Mouse (Mus musculus): ENCODE data around the gene Ttll10. TPM values are rescaled to one million over a fixed set of nuclear protein-coding genes. Genes with fewer than 3 reads are reported as not detected.

Ttll10 gene
- 0.61 TPM for polyA plus RNA-seq (2014; fragmentation: Illumina TruSeq; extraction: RNeasy Lipid Tissue Mini Kit (QIAGEN cat#74804); ENCODE audit: low read depth, low replicate concordance)

GRCm38 (mm10) chr4:156059261-156059660 lies at the start of gene Ttll10:
Gene Ttll10 (minus strand): TSS chr4:156059414.

DNA sequence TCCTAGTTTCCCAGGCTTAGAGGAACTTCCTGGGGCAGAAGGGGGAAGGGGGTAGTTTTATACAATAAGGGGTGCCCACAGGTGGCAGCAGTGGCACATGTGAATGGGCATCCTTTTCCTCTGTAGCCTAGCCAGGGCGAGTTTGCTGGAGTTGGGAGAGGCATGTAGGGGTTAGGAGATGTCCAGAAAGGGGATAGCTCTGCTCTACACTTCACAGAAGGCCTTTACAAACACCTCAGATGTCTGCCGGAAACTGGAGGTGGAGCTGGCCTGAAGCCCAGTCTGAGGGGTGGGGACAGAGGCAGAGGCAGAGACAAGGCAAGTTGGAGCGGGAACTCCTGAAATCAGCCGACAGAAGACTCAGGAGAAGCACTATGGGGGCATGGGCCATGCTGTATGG lies 33.2 kb downstream of the Ttll10 start, which contains the start of gene Tnfrsf18:
Gene Tnfrsf18, plus strand, starts transcription at position 152 of the 400 bp plus-strand sequence.

DNA sequence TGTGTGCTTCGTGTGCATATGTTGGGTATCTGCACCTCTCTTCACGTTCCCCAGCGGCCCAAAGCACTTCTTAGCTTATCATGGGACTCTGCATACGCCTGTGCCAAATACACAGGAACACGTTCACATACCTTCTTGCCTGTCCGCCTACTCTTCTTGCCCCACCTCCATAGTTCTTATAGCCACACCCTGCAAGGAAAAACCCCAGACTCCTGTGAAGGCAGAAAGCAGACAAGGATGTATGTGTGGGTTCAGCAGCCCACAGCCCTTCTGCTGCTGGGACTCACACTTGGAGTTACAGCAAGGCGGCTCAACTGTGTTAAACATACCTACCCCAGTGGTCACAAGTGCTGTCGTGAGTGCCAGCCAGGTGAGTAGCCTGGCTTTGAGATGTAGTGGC lies 45.6 kb downstream of the Ttll10 start, which contains the start of gene Tnfrsf4:
Gene Tnfrsf4, plus strand, starts transcription at position 207 of the 400 bp plus-strand sequence.

DNA sequence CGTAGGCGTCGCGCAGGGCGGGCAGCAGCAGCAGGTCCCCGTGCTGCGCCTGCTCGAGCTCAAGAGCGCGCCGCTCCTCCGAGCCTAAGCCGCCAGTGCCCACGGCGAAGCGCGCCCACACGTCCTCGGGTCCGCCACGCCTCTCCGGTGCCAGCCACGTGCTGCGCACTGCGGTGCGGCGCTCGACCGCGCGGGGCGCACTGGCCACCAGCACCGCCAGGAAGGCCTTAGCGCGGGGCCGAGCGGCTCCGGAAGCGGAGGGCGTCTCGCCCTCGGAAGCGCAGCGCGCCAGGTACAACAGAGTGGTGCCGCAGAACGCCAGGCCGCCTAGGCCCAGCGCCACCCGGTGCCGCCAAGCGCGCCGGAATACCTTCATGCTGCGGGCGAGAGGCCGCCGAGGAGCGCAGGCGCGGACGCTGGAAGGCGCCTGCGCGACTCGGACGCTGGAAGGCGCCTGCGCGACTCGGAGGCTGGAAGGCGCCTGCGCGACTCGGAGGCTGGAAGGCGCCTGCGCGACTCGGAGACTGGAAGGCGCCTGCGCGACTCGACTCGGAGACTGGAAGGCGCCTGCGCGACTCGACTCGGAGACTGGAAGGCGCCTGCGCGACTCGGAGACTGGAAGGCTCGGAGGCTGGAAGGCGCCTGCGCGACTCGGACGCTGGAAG lies 66.8 kb downstream of the Ttll10 start, which contains the start of the genes B3galt6 and Sdf4:
Gene B3galt6, minus strand, starts transcription at position 409 of the 665 bp plus-strand sequence.
Gene Sdf4, plus strand, starts transcription at position 632 of the 665 bp plus-strand sequence.

Other genes starting within 250 kb of the Ttll10 start
- gene Ccnl2, start 246.9 kb downstream of the Ttll10 start, polyA plus RNA-seq (2014; fragmentation: Illumina TruSeq; extraction: RNeasy Lipid Tissue Mini Kit (QIAGEN cat#74804); ENCODE audit: low read depth, low replicate concordance): 37.9 TPM
- gene Aurkaip1, start 228.1 kb downstream of the Ttll10 start, polyA plus RNA-seq (2014; fragmentation: Illumina TruSeq; extraction: RNeasy Lipid Tissue Mini Kit (QIAGEN cat#74804); ENCODE audit: low read depth, low replicate concordance): 6.3 TPM
- 43.1 TPM for gene Mxra8, start 219.7 kb downstream of the Ttll10 start, polyA plus RNA-seq (2014; fragmentation: Illumina TruSeq; extraction: RNeasy Lipid Tissue Mini Kit (QIAGEN cat#74804); ENCODE audit: low read depth, low replicate concordance)
- gene Dvl1, start 212.0 kb downstream of the Ttll10 start, polyA plus RNA-seq (2014; fragmentation: Illumina TruSeq; extraction: RNeasy Lipid Tissue Mini Kit (QIAGEN cat#74804); ENCODE audit: low read depth, low replicate concordance): 3.0 TPM
- gene Tas1r3, start 196.1 kb downstream of the Ttll10 start, polyA plus RNA-seq (2014; fragmentation: Illumina TruSeq; extraction: RNeasy Lipid Tissue Mini Kit (QIAGEN cat#74804); ENCODE audit: low read depth, low replicate concordance): not detected
- gene Cptp, start 190.0 kb downstream of the Ttll10 start, polyA plus RNA-seq (2014; fragmentation: Illumina TruSeq; extraction: RNeasy Lipid Tissue Mini Kit (QIAGEN cat#74804); ENCODE audit: low read depth, low replicate concordance): 6.4 TPM
- gene Ints11, start 189.9 kb downstream of the Ttll10 start, polyA plus RNA-seq (2014; fragmentation: Illumina TruSeq; extraction: RNeasy Lipid Tissue Mini Kit (QIAGEN cat#74804); ENCODE audit: low read depth, low replicate concordance): 1.9 TPM
- 1.4 TPM for gene Pusl1, start 167.6 kb downstream of the Ttll10 start, polyA plus RNA-seq (2014; fragmentation: Illumina TruSeq; extraction: RNeasy Lipid Tissue Mini Kit (QIAGEN cat#74804); ENCODE audit: low read depth, low replicate concordance)
- 0.97 TPM for gene Acap3, start 167.6 kb downstream of the Ttll10 start, polyA plus RNA-seq (2014; fragmentation: Illumina TruSeq; extraction: RNeasy Lipid Tissue Mini Kit (QIAGEN cat#74804); ENCODE audit: low read depth, low replicate concordance)
- 50.5 TPM for gene Ube2j2, start 115.6 kb downstream of the Ttll10 start, polyA plus RNA-seq (2014; fragmentation: Illumina TruSeq; extraction: RNeasy Lipid Tissue Mini Kit (QIAGEN cat#74804); ENCODE audit: low read depth, low replicate concordance)
- gene C1qtnf12, start 97.1 kb downstream of the Ttll10 start, polyA plus RNA-seq (2014; fragmentation: Illumina TruSeq; extraction: RNeasy Lipid Tissue Mini Kit (QIAGEN cat#74804); ENCODE audit: low read depth, low replicate concordance): 28.0 TPM
- 5.6 TPM for gene B3galt6, start 66.8 kb downstream of the Ttll10 start, polyA plus RNA-seq (2014; fragmentation: Illumina TruSeq; extraction: RNeasy Lipid Tissue Mini Kit (QIAGEN cat#74804); ENCODE audit: low read depth, low replicate concordance)
- gene Sdf4, start 66.5 kb downstream of the Ttll10 start, polyA plus RNA-seq (2014; fragmentation: Illumina TruSeq; extraction: RNeasy Lipid Tissue Mini Kit (QIAGEN cat#74804); ENCODE audit: low read depth, low replicate concordance): 121 TPM
- gene Tnfrsf4, start 45.6 kb downstream of the Ttll10 start, polyA plus RNA-seq (2014; fragmentation: Illumina TruSeq; extraction: RNeasy Lipid Tissue Mini Kit (QIAGEN cat#74804); ENCODE audit: low read depth, low replicate concordance): not detected
- gene Tnfrsf18, start 33.2 kb downstream of the Ttll10 start, polyA plus RNA-seq (2014; fragmentation: Illumina TruSeq; extraction: RNeasy Lipid Tissue Mini Kit (QIAGEN cat#74804); ENCODE audit: low read depth, low replicate concordance): not detected
- gene 9430015G10Rik, start 50.6 kb upstream of the Ttll10 start, polyA plus RNA-seq (2014; fragmentation: Illumina TruSeq; extraction: RNeasy Lipid Tissue Mini Kit (QIAGEN cat#74804); ENCODE audit: low read depth, low replicate concordance): 1.5 TPM
- gene Rnf223, start 71.1 kb upstream of the Ttll10 start, polyA plus RNA-seq (2014; fragmentation: Illumina TruSeq; extraction: RNeasy Lipid Tissue Mini Kit (QIAGEN cat#74804); ENCODE audit: low read depth, low replicate concordance): not detected
- 20.3 TPM for gene Agrn, start 138.1 kb upstream of the Ttll10 start, polyA plus RNA-seq (2014; fragmentation: Illumina TruSeq; extraction: RNeasy Lipid Tissue Mini Kit (QIAGEN cat#74804); ENCODE audit: low read depth, low replicate concordance)
- not detected for gene Isg15, start 141.4 kb upstream of the Ttll10 start, polyA plus RNA-seq (2014; fragmentation: Illumina TruSeq; extraction: RNeasy Lipid Tissue Mini Kit (QIAGEN cat#74804); ENCODE audit: low read depth, low replicate concordance)
- gene AW011738, start 143.9 kb upstream of the Ttll10 start, polyA plus RNA-seq (2014; fragmentation: Illumina TruSeq; extraction: RNeasy Lipid Tissue Mini Kit (QIAGEN cat#74804); ENCODE audit: low read depth, low replicate concordance): 0.77 TPM
- gene Perm1, start 156.5 kb upstream of the Ttll10 start, polyA plus RNA-seq (2014; fragmentation: Illumina TruSeq; extraction: RNeasy Lipid Tissue Mini Kit (QIAGEN cat#74804); ENCODE audit: low read depth, low replicate concordance): 2.7 TPM
- 2.0 TPM for gene Plekhn1, start 175.4 kb upstream of the Ttll10 start, polyA plus RNA-seq (2014; fragmentation: Illumina TruSeq; extraction: RNeasy Lipid Tissue Mini Kit (QIAGEN cat#74804); ENCODE audit: low read depth, low replicate concordance)
- gene Noc2l, start 176.6 kb upstream of the Ttll10 start, polyA plus RNA-seq (2014; fragmentation: Illumina TruSeq; extraction: RNeasy Lipid Tissue Mini Kit (QIAGEN cat#74804); ENCODE audit: low read depth, low replicate concordance): 4.9 TPM
- gene Samd11, start 196.2 kb upstream of the Ttll10 start, polyA plus RNA-seq (2014; fragmentation: Illumina TruSeq; extraction: RNeasy Lipid Tissue Mini Kit (QIAGEN cat#74804); ENCODE audit: low read depth, low replicate concordance): not detected

Measured in kidney, adult 10 weeks (tissue).